Mouse (Mus musculus) bone marrow macrophage, adult 2 months (primary cell): ENCODE measurements around the gene Tbp.
A peak's percentile ranks its signal among the peaks of the same experiment; 100 is the strongest.

ENCODE experiments used
- CTCF ChIP-seq: IDR thresholded peaks from 2 replicates; pipeline ENCODE4 v1.5.1; 2012; ENCODE audit warnings: low read depth, mild to moderate bottlenecking, low read length, moderate library complexity
- POLR2A ChIP-seq: IDR thresholded peaks from 2 replicates; pipeline ENCODE4 v1.6.1; 2012; ENCODE audit warnings: mild to moderate bottlenecking, low read depth, low read length, borderline replicate concordance

DNA sequence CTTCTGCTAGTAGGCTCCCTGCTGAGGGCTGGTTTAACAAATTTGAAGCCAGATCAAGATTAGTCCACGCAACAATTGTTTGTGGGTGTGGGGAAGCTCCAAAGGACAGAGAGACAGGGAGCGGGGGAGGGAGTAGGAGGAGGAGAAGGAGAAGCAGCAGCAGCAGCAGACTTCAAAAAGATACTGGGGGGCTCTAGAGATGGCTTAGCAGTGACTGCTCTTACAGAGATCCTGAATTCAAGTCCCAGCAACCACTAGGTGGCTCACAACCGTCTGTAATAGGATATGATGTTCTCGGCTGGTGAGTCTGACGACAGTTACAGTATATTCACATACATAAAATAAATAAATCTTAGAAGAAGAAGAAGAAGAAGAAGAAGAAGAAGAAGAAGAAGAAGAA, 30.5 kb downstream of the Tbp start:
- TF ChIP-seq CTCF (peak; percentile 39; the same call in 1 of the 2 replicates), POLR2A (no peak)
